Mouse (Mus musculus) thymus, adult 2 months (tissue): ENCODE measurements around the gene Lrrc7.

ENCODE experiments used
- CTCF ChIP-seq: fragments of 200-500 bp; IDR thresholded peaks from 2 replicates; pipeline ENCODE4 v1.5.1; 2012; ENCODE audit warnings: mild to moderate bottlenecking, control low read depth, low read length, moderate library complexity, borderline replicate concordance; ENCODE audit not compliant: control insufficient read depth, poor library complexity, insufficient read depth; ENCODE audit errors: extremely low read depth
- POLR2A ChIP-seq: fragments of 200-500 bp; IDR thresholded peaks from 2 replicates; pipeline ENCODE4 v1.6.1; 2012; ENCODE audit warnings: mild to moderate bottlenecking, low read length, control low read depth, moderate library complexity; ENCODE audit not compliant: control insufficient read depth, poor library complexity, insufficient read depth; ENCODE audit errors: extremely low read depth

GRCm38 (mm10) chr3:158391534-158391933 lies 170.5 kb downstream of the Lrrc7 start:
- TF ChIP-seq CTCF, result no peak
- no peak for TF ChIP-seq POLR2A
